Mouse (Mus musculus) stomach, postnatal 0 days (tissue): ENCODE results near the gene Dhx8.

Experiments used
- CTCF ChIP-seq: IDR thresholded peaks from 2 replicates; pipeline ENCODE4 v1.5.1; 2016; ENCODE audit warnings: antibody characterized with exemption, low read depth, mild to moderate bottlenecking, moderate library complexity
- EP300 ChIP-seq: optimal IDR thresholded peaks from 2 replicates; pipeline ENCODE3; 2016; ENCODE audit warnings: antibody characterized with exemption

GRCm38 (mm10) chr11:101785852-101786205, 53.1 kb downstream of the Dhx8 start:
- TF ChIP-seq CTCF (no peak), EP300 (no peak)
